Mouse (Mus musculus) lung, postnatal 10 days (tissue): ENCODE data around the gene Usp15.

Experiments
- DNase-seq: peaks from one replicate; pipeline ENCODE4 v3.0.0; 2021

The Usp15 gene

GRCm38 (mm10) chr10:123170898-123171297 lies 25.9 kb downstream of the Usp15 start:
- no peak for DNase-seq

- DNase-seq: no peak
Observed at GRCm38 (mm10) chr10:123165542-123165941, 31.3 kb downstream of the Usp15 start.

- DNase-seq: peak; percentile 37
Observed at GRCm38 (mm10) chr10:123160508-123160907, 36.3 kb downstream of the Usp15 start.

- DNase-seq: no peak
Observed at GRCm38 (mm10) chr10:123159316-123159715, 37.5 kb downstream of the Usp15 start.

- no peak for DNase-seq
Observed at GRCm38 (mm10) chr10:123156392-123156791, 40.4 kb downstream of the Usp15 start.

- DNase-seq: no peak
Observed at GRCm38 (mm10) chr10:123155764-123156163, 41.0 kb downstream of the Usp15 start.

GRCm38 (mm10) chr10:123153321-123153720 lies 43.5 kb downstream of the Usp15 start:
- no peak for DNase-seq

- DNase-seq: no peak
Observed at GRCm38 (mm10) chr10:123148025-123148814, 48.6 kb downstream of the Usp15 start.

- DNase-seq: peak; percentile 21
Observed at GRCm38 (mm10) chr10:123147180-123147579, 49.6 kb downstream of the Usp15 start.

GRCm38 (mm10) chr10:123146349-123146748 lies 50.4 kb downstream of the Usp15 start:
- DNase-seq: no peak

- no peak for DNase-seq
Observed at GRCm38 (mm10) chr10:123144256-123144655, 52.5 kb downstream of the Usp15 start.

GRCm38 (mm10) chr10:123142395-123143050 lies 54.3 kb downstream of the Usp15 start:
- no peak for DNase-seq

GRCm38 (mm10) chr10:123135818-123136217 lies 61.0 kb downstream of the Usp15 start:
- peak; percentile 22 for DNase-seq

- DNase-seq: no peak
Observed at GRCm38 (mm10) chr10:123131487-123131886, 65.3 kb downstream of the Usp15 start.

GRCm38 (mm10) chr10:123120666-123121392 lies 76.0 kb downstream of the Usp15 start:
- no peak for DNase-seq

- DNase-seq: no peak
Observed at GRCm38 (mm10) chr10:123116861-123117260, 79.9 kb downstream of the Usp15 start.

GRCm38 (mm10) chr10:123113466-123113865 lies 83.3 kb downstream of the Usp15 start:
- no peak for DNase-seq

- DNase-seq: no peak
Observed at GRCm38 (mm10) chr10:123112787-123113168, 84.0 kb downstream of the Usp15 start.

- DNase-seq: no peak
Observed at GRCm38 (mm10) chr10:123112056-123112786, 84.6 kb downstream of the Usp15 start.

- peak; percentile 10 for DNase-seq
Observed at GRCm38 (mm10) chr10:123110548-123110947, 86.2 kb downstream of the Usp15 start.

GRCm38 (mm10) chr10:123108527-123108926 lies 88.3 kb downstream of the Usp15 start:
- no peak for DNase-seq

GRCm38 (mm10) chr10:123108121-123108520 lies 88.7 kb downstream of the Usp15 start:
- DNase-seq: no peak

GRCm38 (mm10) chr10:123101303-123101702 lies 95.5 kb downstream of the Usp15 start:
- no peak for DNase-seq
